Mouse (Mus musculus) small intestine, adult 2 months (tissue): ENCODE data around the gene Arrdc4.

Source experiments
- CTCF ChIP-seq: fragments of 200-500 bp; IDR thresholded peaks from 2 replicates; pipeline ENCODE4 v1.5.1; 2012; ENCODE audit warnings: low read depth, mild to moderate bottlenecking, control low read depth, inconsistent platforms, low read length, moderate library complexity, mixed read lengths; ENCODE audit not compliant: insufficient replicate concordance, insufficient read length; ENCODE audit errors: extremely low read depth
- POLR2A ChIP-seq: fragments of 200-500 bp; IDR thresholded peaks from 2 replicates; pipeline ENCODE4 v1.6.1; 2012; ENCODE audit warnings: low read depth, mild to moderate bottlenecking, control low read depth, inconsistent platforms, low read length, moderate library complexity

DNA sequence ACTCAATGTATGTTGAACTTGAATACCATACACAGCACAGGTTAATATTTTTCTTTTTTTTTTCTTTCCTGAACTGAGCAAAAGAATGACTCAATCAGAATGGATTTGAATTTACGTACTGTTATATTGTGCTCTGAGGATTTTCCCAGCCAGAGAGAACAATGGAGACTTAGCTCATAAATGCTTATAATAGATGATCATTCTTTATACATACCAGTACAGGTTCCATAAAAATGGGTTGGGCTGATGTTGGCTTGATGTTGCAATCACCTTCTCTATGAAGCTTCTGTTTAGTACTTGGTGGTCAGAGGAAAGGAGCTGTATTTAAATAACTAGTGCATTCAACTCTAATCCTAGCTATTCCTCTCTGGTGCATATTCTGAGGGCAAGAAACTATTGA lies 57.6 kb downstream of the Arrdc4 start:
- TF ChIP-seq POLR2A, result no peak
- no peak for TF ChIP-seq CTCF
